Mouse (Mus musculus): ENCODE measurements around the gene Zfp688.

DNA sequence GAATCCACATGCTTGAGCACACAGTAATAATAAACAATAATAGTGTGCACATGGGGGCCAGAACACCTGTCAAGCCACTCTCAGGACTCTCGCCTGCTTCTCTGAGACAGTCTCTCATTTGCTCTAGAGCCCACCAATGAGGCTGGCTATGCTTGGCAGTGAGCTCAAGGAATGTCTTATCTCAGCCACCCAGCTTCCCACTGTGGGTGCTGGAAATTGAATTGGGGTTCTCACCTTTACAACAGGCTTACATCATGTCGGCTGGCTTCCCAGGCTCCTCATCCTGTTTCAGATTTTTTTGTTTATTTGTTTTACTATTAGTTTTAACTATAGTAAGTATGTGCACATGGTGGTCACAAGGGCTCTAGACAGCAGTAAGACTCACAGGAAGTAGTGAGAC, 50.7 kb downstream of the Zfp688 start:
- TF ChIP-seq CTCF (IDR thresholded peaks at IDR 0.05 in 2 of 3, conservative IDR thresholded peaks at IDR 0.05 in 1 of 3; ENCODE audit: control insufficient read depth in 1 of 3, insufficient read depth in 1 of 3, low read depth in 2 of 3, low read length in 3 of 3, poor library complexity in 1 of 3, severe bottlenecking in 1 of 3) (no peak), ZC3H11A (IDR thresholded peaks at IDR 0.05; ENCODE audit: low read depth, low read length) (no peak), USF1 (IDR thresholded peaks at IDR 0.05; ENCODE audit: low read depth, low read length) (no peak; the same call in 1 of the 2 replicates), CHD2 (IDR thresholded peaks at IDR 0.05; ENCODE audit: low read length) (no peak)
